Mouse (Mus musculus) kidney, adult 2 months (tissue): ENCODE results near the gene Cpne5. TPM values are rescaled to one million over a fixed set of nuclear protein-coding genes. Genes with fewer than 3 reads are reported as not detected.

Source experiments
- DNase-seq: peaks from one replicate; pipeline ENCODE4 v3.0.0; 2021
- H3K27ac ChIP-seq: fragments of 200-500 bp; 2 replicates; pipeline ENCODE4 v1.5.1; 2012; ENCODE audit warnings: low read depth, low read length, control low read depth, inconsistent platforms; ENCODE audit not compliant: insufficient read depth
- H3K27me3 ChIP-seq: fragments of 200-500 bp; replicated peaks from 2 replicates; pipeline ENCODE4 v1.6.1; 2012; ENCODE audit warnings: mild to moderate bottlenecking, moderate library complexity, low read length, inconsistent platforms; ENCODE audit not compliant: control insufficient read depth, insufficient read depth
- H3K36me3 ChIP-seq: fragments of 200-500 bp; 2 replicates; pipeline ENCODE4 v1.6.1; 2012; ENCODE audit warnings: mild to moderate bottlenecking, moderate library complexity, low read length, inconsistent platforms; ENCODE audit not compliant: control insufficient read depth, insufficient read depth
- H3K4me1 ChIP-seq: fragments of 200-500 bp; 2 replicates; pipeline ENCODE4 v1.6.1; 2011; ENCODE audit warnings: low read length; ENCODE audit not compliant: control insufficient read depth, insufficient read depth
- H3K4me3 ChIP-seq: fragments of 200-500 bp; 2 replicates; pipeline ENCODE4 v1.5.1; 2011; ENCODE audit warnings: mild to moderate bottlenecking, low read depth, low read length, control low read depth; ENCODE audit not compliant: insufficient read depth
- CTCF ChIP-seq: fragments of 200-500 bp; conservative IDR thresholded peaks from 2 replicates; pipeline ENCODE4 v1.5.1; 2011; ENCODE audit warnings: low read depth, mild to moderate bottlenecking, control low read depth, low read length, moderate library complexity, mixed read lengths; ENCODE audit not compliant: insufficient read depth, insufficient read length
- POLR2A ChIP-seq: fragments of 200-500 bp; IDR thresholded peaks from one replicate; pipeline ENCODE4 v1.6.1; 2011; ENCODE audit warnings: low read depth, low read length, control low read depth
- WGBS: fragments of 180-500 bp; shearing (Covaris S2); methylation state at CpG from one replicate; pipeline ENCODE4 v1.1.7; 2018; 5-methylcytosine and 5-hydroxymethylcytosine counted together
- polyA plus RNA-seq: library from polyadenylated mRNA; depleted of rRNA; stranded (reverse); fragments of >200 nt; gene quantifications from 2 replicates; pipeline ENCODE4 v1.2.3, GENCODE M21; 2012

The Cpne5 gene
- polyA plus RNA-seq, 1 experiment = 0.78 TPM

- Histone ChIP-seq H3K27ac (no peak overlapping the region), H3K36me3 (no peaks in the 10 kb centered on the region), H3K4me1 (peaks cover 13% of the 10 kb centered on the region; the same call in 1 of the 2 replicates), H3K27me3 (no peaks in the 10 kb centered on the region), H3K4me3 (no peak overlapping the region)
- DNase-seq = no peak
- TF ChIP-seq CTCF (peak; percentile 32; the same call in 1 of the 2 replicates), POLR2A (no peak)
- WGBS = 77% methylated on average over 12 of the region's 12 CpGs
These were observed 68.9 kb downstream of the Cpne5 start for GRCm38 (mm10) chr17:29168996-29169601.

- no peak overlapping the region for H3K27ac ChIP-seq
- WGBS = 85% methylated on average over 4 of the region's 4 CpGs
- TF ChIP-seq POLR2A (no peak), CTCF (no peak)
- DNase-seq = no peak
- H3K4me3 ChIP-seq = no peak overlapping the region
- H3K4me1 ChIP-seq = peaks cover 13% of the 10 kb centered on the region; the same call in 1 of the 2 replicates
- H3K27me3 ChIP-seq = no peaks in the 10 kb centered on the region
- no peaks in the 10 kb centered on the region for H3K36me3 ChIP-seq
These were observed 69.5 kb downstream of the Cpne5 start for GRCm38 (mm10) chr17:29168438-29168837.

GRCm38 (mm10) chr17:29167371-29167770 is 70.6 kb downstream of the Cpne5 start:
- WGBS = 54% methylated on average over 6 of the region's 6 CpGs
- no peaks in the 10 kb centered on the region for H3K36me3 ChIP-seq
- peaks cover 13% of the 10 kb centered on the region; the same call in 1 of the 2 replicates for H3K4me1 ChIP-seq
- H3K27me3 ChIP-seq = no peaks in the 10 kb centered on the region
- TF ChIP-seq CTCF = no peak
- no peak for TF ChIP-seq POLR2A
- DNase-seq = peak; percentile 43
- no peak overlapping the region for H3K27ac ChIP-seq
- H3K4me3 ChIP-seq = no peak overlapping the region

GRCm38 (mm10) chr17:29165967-29166578 is 71.9 kb downstream of the Cpne5 start:
- 48% methylated on average over 8 of the region's 8 CpGs for WGBS
- Histone ChIP-seq H3K27ac (no peak overlapping the region), H3K4me1 (peaks cover 13% of the 10 kb centered on the region; the same call in 1 of the 2 replicates), H3K4me3 (no peak overlapping the region), H3K36me3 (no peaks in the 10 kb centered on the region), H3K27me3 (no peaks in the 10 kb centered on the region)
- no peak for TF ChIP-seq CTCF
- peak; percentile 63 for DNase-seq

GRCm38 (mm10) chr17:29165452-29165851 is 72.5 kb downstream of the Cpne5 start:
- no peaks in the 10 kb centered on the region for H3K36me3 ChIP-seq
- no peaks in the 10 kb centered on the region for H3K27me3 ChIP-seq
- no peak overlapping the region for H3K4me3 ChIP-seq
- no peak for TF ChIP-seq POLR2A
- no peak for TF ChIP-seq CTCF
- DNase-seq = no peak
- WGBS = 54% methylated on average over 6 of the region's 6 CpGs
- peaks cover 13% of the 10 kb centered on the region; the same call in 1 of the 2 replicates for H3K4me1 ChIP-seq
- no peak overlapping the region for H3K27ac ChIP-seq

- DNase-seq = peak; percentile 83
- no peaks in the 10 kb centered on the region for H3K27me3 ChIP-seq
- H3K4me3 ChIP-seq = no peak overlapping the region
- H3K4me1 ChIP-seq = peaks cover 13% of the 10 kb centered on the region; the same call in 1 of the 2 replicates
- H3K27ac ChIP-seq = no peak overlapping the region
- 14% methylated on average over 17 of the region's 17 CpGs for WGBS
- no peaks in the 10 kb centered on the region for H3K36me3 ChIP-seq
- no peak for TF ChIP-seq POLR2A
- no peak for TF ChIP-seq CTCF
These were observed 73.4 kb downstream of the Cpne5 start for GRCm38 (mm10) chr17:29164469-29165111.

GRCm38 (mm10) chr17:29162334-29162733 is 75.6 kb downstream of the Cpne5 start:
- TF ChIP-seq POLR2A = no peak
- no peak for TF ChIP-seq CTCF
- no peak for DNase-seq
- H3K4me1 ChIP-seq = peaks cover 13% of the 10 kb centered on the region; the same call in 1 of the 2 replicates
- no peaks in the 10 kb centered on the region for H3K36me3 ChIP-seq
- no peak overlapping the region for H3K4me3 ChIP-seq
- no peak overlapping the region for H3K27ac ChIP-seq
- 84% methylated on average over 13 of the region's 13 CpGs for WGBS
- no peaks in the 10 kb centered on the region for H3K27me3 ChIP-seq
